Mouse (Mus musculus) MEL (cell line): ENCODE measurements at regions not wholly inside any gene's neighbourhood (a gene's known extent, or its start where the extent isn't known, plus 50 kb on each side); places are given as distances from the start of the nearest gene placed in this dataset.

Experiments
- ELF1 ChIP-seq: IDR thresholded peaks from 2 replicates; pipeline ENCODE4 v1.6.1; 2014; ENCODE audit warnings: low read depth, mild to moderate bottlenecking, inconsistent platforms, low read length, improper control_type of control experiment, moderate library complexity
- POLR2A ChIP-seq, 2 experiments: IDR thresholded peaks; 2 replicates each; pipeline ENCODE4 v1.6.1; 2011 to 2012; ENCODE audit warnings: low read length in 2 of 2, mild to moderate bottlenecking in 2 of 2, control low read depth in 1 of 2, improper control_type of control experiment in 1 of 2, low read depth in 1 of 2, moderate library complexity in 1 of 2; ENCODE audit not compliant: control insufficient read depth in 1 of 2, insufficient read depth in 1 of 2, poor library complexity in 1 of 2
- POLR2AphosphoS5 ChIP-seq: IDR thresholded peaks from 2 replicates; pipeline ENCODE4 v1.6.1; 2012; ENCODE audit warnings: low read depth, borderline replicate concordance, mild to moderate bottlenecking, inconsistent platforms, low read length, moderate library complexity, mixed read lengths
- USF2 ChIP-seq, 2 experiments: IDR thresholded peaks; 2 replicates each; pipeline ENCODE4 v1.6.1; 2011 to 2012; ENCODE audit warnings: improper control_type of control experiment in 2 of 2, low read length in 2 of 2, borderline replicate concordance in 1 of 2, inconsistent platforms in 1 of 2, low read depth in 1 of 2, mild to moderate bottlenecking in 1 of 2; ENCODE audit not compliant: insufficient read depth in 1 of 2

DNA sequence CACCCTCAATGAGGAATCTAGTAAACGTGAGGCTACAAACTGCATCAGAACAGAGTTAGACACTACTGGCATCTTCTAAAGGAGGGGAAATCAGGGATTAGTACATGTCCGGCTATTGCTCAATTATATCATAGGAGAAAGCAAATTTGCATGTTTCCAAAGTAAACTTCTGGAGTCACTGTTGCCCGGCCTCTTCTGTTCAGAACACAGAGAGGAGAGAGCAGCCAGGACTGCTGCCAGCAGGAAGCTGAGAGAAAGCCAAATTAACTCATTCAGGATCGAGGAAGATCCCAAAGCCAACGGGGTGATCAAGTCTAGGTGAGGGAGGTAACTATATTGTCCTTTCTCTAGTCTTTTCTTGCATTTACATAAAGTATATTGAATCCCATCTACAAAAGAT, 131.0 kb downstream of the Nr4a2 start:
- TF ChIP-seq ELF1 (no peak), POLR2AphosphoS5 (no peak), USF2 (IDR thresholded peaks at IDR 0.05; ENCODE audit: borderline replicate concordance in 1 of 2, insufficient read depth in 1 of 2, low read depth in 1 of 2, low read length in 2 of 2) (no peak), POLR2A (IDR thresholded peaks at IDR 0.05; ENCODE audit: control insufficient read depth in 1 of 2, insufficient read depth in 1 of 2, low read depth in 1 of 2, low read length in 2 of 2, poor library complexity in 1 of 2) (no peak)
